Mouse (Mus musculus) neural tube, embryonic 10.5 days (tissue): ENCODE measurements around the gene Ube2m.
A peak's percentile ranks its signal among the peaks of the same experiment; 100 is the strongest.
"Not testable (repeated sequence)": the region's sequence is repeated elsewhere in the genome, so short reads cannot be mapped to it uniquely, and the experiment has no call there.

Experiments used
- DNase-seq: peaks from one replicate; pipeline ENCODE4 v3.0.0-alpha.2; 2017; ENCODE audit warnings: low spot score; ENCODE audit errors: extremely low spot score

Ube2m gene

GRCm38 (mm10) chr7:13037901-13038555 lies at the start of gene Ube2m:
Gene Ube2m, minus strand, starts transcription at chr7:13038275.
- peak; percentile 99 for DNase-seq

- no peak for DNase-seq
Observed at GRCm38 (mm10) chr7:13072293-13072692, 34.2 kb upstream of the Ube2m start.

DNA sequence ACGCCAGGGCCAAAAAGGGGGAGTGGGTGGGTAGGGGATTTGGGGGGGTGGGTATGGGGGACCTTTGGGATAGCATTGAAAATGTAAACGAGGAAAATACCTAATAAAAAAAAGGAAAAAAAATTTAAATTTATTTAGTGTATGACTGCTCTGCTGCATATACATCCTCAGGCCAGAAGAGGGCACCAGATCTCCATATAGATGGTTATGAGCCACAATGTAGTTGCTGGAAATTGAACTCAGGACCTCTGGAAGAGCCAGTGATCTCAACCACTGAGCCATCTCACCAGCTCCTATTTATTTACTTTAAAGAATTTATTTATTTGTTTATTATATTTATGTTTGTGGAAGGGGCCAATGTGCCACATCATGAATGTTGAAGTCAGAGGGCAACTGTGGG lies 25.3 kb upstream of the Ube2m start:
- not testable (repeated sequence) for DNase-seq

DNA sequence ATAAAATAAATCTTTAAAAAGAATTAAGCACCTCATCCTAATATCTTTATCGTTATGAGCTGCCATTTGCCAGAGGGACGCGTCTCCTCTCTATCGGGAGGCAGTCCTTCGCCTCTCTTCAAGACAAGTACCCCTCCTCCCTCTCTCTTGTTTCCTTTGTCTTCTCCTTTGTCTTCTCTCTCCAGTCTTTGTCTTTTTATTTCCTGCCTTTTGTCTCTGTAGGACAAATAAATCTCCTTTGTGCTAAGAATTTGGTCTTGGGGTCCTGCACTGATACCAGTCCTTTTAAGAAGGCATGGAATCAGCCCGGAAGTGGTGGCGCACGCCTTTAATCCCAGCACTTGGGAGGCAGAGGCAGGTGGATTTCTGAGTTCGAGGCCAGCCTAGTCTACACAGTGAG lies 21.5 kb upstream of the Ube2m start:
- no peak for DNase-seq

DNA sequence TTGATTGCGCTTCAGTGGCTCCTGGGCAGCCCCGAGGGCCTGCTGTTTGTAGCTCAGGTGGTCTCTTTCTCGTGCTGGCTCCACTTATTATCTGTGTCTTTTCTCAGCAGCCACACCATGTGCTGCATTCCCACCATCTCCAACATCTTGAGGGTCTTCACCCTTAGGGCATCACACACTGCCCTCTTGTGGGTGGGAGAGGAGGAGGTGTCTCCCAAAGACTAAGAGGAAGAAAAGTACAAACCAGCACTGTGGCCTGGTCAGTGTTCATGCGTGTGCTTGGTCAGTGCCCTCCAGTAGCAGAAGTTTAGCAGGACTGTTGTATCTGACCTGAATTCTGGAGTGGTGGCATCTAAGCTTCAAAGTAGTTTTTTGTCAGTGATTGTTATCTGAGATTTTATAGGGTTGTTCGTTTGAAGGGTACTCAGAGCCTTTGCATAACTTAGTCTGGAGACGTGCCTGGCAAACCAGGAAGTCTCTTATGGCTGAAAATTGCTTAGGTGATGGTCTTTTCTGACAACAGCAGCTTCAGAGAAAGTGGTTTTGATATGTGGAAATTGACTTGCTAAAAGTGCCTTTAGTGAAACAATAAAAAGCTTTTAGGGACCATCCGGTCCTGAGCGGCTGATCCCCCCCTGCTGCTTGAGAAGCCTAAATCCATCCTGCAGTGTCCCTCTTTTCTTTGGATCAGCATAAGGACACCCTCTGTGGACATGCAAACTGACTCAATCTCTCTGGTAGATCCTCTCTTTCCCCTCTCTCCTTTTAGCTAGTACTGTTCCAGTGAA lies 19.0 kb upstream of the Ube2m start:
- no peak for DNase-seq

DNA sequence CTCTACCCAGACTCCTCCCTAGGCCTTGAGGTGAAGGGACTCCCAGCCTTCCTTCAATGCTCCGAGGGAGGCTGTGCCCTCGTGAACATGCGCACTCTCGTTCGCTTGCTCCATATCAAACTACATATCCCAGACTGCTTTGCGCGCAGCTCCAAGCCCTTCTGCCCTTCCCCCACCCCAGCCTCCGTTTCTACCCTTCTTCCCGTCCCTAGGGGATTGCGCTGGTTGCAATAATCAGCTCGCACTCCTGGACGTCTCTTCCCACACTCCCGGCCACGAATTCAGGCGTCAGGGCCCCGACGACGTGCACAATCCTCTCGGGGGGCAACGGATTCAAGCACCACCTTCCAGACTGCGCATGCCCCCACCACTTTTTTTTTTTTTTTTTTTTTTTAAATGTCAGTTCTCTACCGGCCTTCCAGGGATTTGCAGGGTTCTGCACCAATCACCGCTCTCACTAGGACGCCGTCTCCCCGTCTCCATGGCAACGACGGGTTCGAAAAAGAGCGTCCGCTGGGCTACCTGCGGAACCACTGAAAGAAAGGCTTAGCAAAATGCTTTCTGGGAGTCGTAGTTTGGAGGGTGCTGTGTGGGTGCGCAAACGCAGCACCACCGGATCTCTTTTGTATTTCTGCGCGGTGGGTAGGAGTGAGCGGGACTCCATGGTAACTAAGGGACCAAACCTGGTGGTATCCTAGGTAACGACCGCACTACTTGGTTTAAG lies 16.4 kb upstream of the Ube2m start, which contains the start of gene Mzf1:
Mzf1 (minus strand) TSS at position 478 of the 724 bp plus-strand sequence.
- DNase-seq: peak; percentile 92

- DNase-seq: no peak
Observed at GRCm38 (mm10) chr7:13053961-13054286, 15.8 kb upstream of the Ube2m start.

DNA sequence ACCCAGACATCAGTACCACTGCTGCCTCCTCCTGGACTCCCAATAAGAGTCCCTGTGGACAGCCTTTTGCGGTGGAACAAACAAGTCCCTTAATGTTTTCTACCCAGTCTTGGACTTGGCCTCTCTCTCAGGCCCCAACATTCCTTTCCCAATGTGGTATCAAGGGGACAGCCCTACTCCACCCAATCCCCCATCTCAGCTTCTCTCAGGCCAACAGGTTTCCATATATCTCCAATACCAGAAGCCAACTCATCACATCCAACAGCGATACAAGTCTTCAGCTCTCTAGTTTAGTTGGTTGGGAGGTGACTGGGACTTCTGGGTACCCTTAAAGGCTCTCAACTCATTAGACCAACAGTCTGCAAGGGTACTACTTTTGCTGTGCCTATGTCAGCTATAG lies 15.4 kb upstream of the Ube2m start:
- DNase-seq: no peak

DNA sequence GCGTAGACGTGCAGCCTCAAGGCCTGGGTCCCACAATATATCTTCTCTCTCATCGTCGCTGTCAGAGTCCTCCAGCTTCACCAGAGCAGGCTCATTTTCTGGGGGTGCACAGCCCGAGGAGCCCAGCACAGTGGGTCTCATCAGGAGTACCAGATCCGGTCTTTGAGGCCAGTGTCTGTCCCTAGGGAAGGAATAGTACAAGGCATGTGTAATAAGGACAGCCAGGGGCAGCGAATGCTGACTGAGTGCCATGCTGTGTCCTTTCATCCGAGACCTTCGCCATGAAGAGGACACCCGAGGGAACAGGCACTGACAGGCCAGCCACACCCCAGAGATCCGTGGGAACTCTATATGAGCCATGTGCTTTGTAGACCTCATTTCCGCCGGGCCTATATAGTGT lies 14.9 kb upstream of the Ube2m start:
- DNase-seq: no peak

DNA sequence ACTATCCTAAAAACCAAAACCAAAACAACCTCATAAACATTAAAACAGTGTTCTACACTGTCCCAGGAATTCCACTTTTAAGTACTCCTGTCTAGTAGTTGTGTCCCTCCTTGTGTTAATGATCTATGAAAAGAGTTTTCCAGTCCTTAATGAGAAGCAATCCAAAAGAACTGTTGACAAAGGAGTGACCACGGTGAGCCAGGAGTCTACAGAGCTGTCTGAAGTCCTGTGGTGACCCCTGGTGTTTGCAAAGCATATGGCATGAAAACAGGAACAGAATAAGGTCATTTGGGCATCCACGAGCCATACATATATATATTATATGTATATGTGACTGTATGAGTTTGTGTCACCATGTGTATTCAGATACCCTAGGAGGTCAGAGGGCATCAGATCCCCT lies 8.0 kb upstream of the Ube2m start:
- peak; percentile 45 for DNase-seq

GRCm38 (mm10) chr7:13044254-13044625 lies 6.2 kb upstream of the Ube2m start:
- no peak for DNase-seq

GRCm38 (mm10) chr7:13043445-13044253 lies 5.6 kb upstream of the Ube2m start:
- DNase-seq: peak; percentile 65

DNA sequence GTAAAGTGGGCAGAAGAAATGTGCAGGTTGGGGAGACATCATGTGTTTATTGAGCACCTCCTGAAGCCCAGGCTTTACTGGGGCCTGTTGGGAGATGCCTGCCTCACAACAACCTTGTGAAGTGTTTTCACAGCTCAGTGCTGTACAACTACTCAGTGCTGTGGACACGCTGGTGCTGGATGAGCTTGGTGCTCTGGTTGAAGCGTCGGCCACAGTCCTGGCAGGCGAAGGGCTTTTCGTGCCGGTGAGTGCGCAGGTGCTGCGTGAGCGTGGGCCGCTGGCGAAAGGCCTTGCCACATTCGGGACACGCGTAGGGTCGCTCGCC lies 5.0 kb upstream of the Ube2m start:
- no peak for DNase-seq

- DNase-seq: no peak
Observed at GRCm38 (mm10) chr7:13042511-13042910, 4.4 kb upstream of the Ube2m start.

- DNase-seq: no peak
Observed at GRCm38 (mm10) chr7:13041256-13041655, 3.2 kb upstream of the Ube2m start.

- no peak for DNase-seq
Observed at GRCm38 (mm10) chr7:13039181-13039580, 1.1 kb upstream of the Ube2m start.

GRCm38 (mm10) chr7:13038621-13039169 lies 620 bp upstream of the Ube2m start:
- no peak for DNase-seq

DNA sequence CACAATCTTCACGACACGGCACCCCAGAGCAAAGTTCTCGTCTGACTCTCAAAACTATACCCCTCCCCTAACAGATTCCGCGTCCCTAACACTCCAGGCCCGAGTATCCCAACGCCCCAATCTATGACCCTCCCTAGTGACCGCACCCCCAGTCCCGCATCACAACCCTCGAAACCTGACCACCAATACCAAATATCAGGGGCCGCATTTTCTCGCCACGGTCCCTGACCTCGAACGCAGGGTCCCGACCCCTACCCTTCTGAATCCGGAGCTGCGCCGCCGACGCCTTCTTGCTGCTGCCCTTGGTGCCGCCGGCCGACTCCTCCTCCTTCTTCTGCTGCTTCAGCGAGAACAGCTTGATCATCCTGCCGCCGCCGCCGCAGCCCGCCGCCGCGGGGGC lies 709 bp downstream of the Ube2m start:
- DNase-seq: no peak

GRCm38 (mm10) chr7:13036806-13037205 lies 1.3 kb downstream of the Ube2m start:
- DNase-seq: no peak

DNA sequence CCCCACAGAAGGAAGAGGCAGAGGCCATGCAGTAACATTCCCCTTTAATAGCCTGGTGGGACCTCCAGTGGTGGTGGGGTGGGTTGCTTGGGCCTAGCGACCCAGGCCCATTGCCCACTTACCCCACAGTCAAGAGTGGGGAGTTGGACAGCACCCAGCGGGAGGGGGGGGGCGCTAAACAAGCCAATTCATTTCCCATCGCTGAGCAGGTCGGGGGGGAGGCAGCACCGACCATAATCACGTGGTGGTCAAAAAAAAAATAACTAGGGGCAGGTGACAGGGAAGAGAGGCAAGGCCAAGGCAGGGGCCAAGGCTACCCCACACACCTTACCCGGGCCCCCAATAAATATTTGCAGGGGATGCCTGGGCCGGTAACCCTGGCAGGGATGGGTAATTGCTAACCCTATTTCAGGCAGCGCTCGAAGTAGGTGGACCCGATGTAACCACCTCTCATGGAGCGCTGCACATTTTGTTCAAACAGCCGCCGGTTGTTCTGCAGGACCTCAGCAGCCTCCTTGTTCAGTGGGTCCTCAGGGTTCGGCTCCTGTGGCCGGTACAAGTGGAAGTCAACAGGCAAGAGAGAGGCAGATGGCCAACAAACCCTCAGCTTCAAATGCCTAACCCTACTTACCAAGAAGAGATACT lies 2.7 kb downstream of the Ube2m start:
- DNase-seq: no peak
